Mouse (Mus musculus) forebrain, embryonic 14.5 days (tissue): ENCODE data around the gene 1700016H13Rik. TPM values are rescaled to one million over a fixed set of nuclear protein-coding genes. Genes with fewer than 3 reads are reported as not detected.

ENCODE experiments used
- ATAC-seq: fragments of 200-750 bp; cut with Nextera tagmentation; 2 replicates; pipeline ENCODE4 v1.8.0; 2017; ENCODE audit warnings: mild to moderate bottlenecking, moderate library complexity
- DNase-seq: peaks from one replicate; pipeline ENCODE4 v3.0.0-alpha.2; 2015; ENCODE audit warnings: low spot score
- H3K27ac ChIP-seq: fragments of 300-500 bp; sonication (generic); 2 replicates; pipeline ENCODE4 v1.5.1; 2014; ENCODE audit warnings: low read depth, mild to moderate bottlenecking, control low read depth, low read length, moderate library complexity
- H3K27me3 ChIP-seq: fragments of 300-500 bp; sonication (generic); replicated peaks from 2 replicates; pipeline ENCODE4 v1.6.1; 2014; ENCODE audit warnings: low read length, control low read depth, mixed read lengths; ENCODE audit not compliant: control insufficient read depth, insufficient read depth
- H3K36me3 ChIP-seq: fragments of 300-500 bp; sonication (generic); 2 replicates; pipeline ENCODE4 v1.6.1; 2014; ENCODE audit warnings: low read length, control low read depth; ENCODE audit not compliant: control insufficient read depth, insufficient read depth
- H3K4me1 ChIP-seq: fragments of 300-500 bp; sonication (generic); 2 replicates; pipeline ENCODE4 v1.6.1; 2014; ENCODE audit warnings: antibody characterized with exemption, low read length, control low read depth; ENCODE audit not compliant: control insufficient read depth, insufficient read depth
- H3K4me2 ChIP-seq: fragments of 300-500 bp; sonication (generic); 2 replicates; pipeline ENCODE4 v1.6.1; 2014; ENCODE audit warnings: mild to moderate bottlenecking, control low read depth, low read length
- H3K4me3 ChIP-seq: fragments of 300-500 bp; sonication (generic); 2 replicates; pipeline ENCODE4 v1.5.1; 2014; ENCODE audit warnings: low read depth, low read length, control low read depth
- H3K9ac ChIP-seq: fragments of 300-500 bp; sonication (generic); 2 replicates; pipeline ENCODE4 v1.6.1; 2014; ENCODE audit warnings: mild to moderate bottlenecking, low read length, control low read depth, moderate library complexity
- H3K9me3 ChIP-seq: fragments of 300-500 bp; sonication (generic); replicated peaks from 2 replicates; pipeline ENCODE4 v1.6.1; 2016; ENCODE audit warnings: low read length, control low read depth, mixed read lengths; ENCODE audit not compliant: control insufficient read depth
- WGBS: fragments of 180-500 bp; shearing (Covaris S2); extraction: QIAGEN DNeasy Blood & Tissue Kit; methylation state at CpG from one replicate; pipeline ENCODE4 v1.1.7; 2014; 5-methylcytosine and 5-hydroxymethylcytosine counted together
- polyA plus RNA-seq: library from polyadenylated mRNA; unstranded; fragments of >200 nt; fragmentation: Nextera tagmentation; extraction: Ambion mirVana; gene quantifications from 2 replicates; pipeline ENCODE4 v1.2.1, GENCODE M21; 2014

Gene 1700016H13Rik
- polyA plus RNA-seq, 1 experiment from 2014 or later = 0.38 TPM

DNA sequence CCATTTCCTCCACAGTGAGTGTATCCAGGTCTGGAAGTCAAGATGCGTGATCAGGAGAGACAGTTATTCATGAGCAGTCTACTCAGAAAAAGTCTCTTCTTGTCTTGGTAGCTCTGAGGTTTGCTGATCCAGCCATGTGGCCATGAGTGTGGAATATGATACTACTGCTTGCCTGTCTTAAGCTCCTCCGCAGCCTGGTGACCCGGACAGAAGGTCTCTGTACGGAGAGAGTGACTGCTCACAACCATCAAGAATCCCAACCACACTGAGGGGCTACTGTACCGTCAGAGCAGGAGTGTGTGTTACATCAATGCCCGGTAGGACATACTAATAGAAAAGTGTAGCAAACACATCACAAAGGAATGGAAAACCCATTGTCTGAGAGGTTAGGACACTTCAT lies 22.1 kb upstream of the 1700016H13Rik start:
- Histone ChIP-seq H3K4me3 (no peak overlapping the region), H3K27me3 (no peaks in the 10 kb centered on the region), H3K36me3 (no peaks in the 10 kb centered on the region), H3K27ac (no peak overlapping the region), H3K4me2 (no peak overlapping the region), H3K4me1 (no peaks in the 10 kb centered on the region), H3K9me3 (no peaks in the 10 kb centered on the region), H3K9ac (no peak overlapping the region)
- DNase-seq (no peak), ATAC-seq (no peak)
- 85% methylated on average over 6 of the region's 6 CpGs for WGBS

- no peaks in the 10 kb centered on the region for H3K36me3 ChIP-seq
- ATAC-seq = no peak
- WGBS = 94% methylated on average over 6 of the region's 6 CpGs
Observed at GRCm38 (mm10) chr5:103676289-103676881, 20.6 kb upstream of the 1700016H13Rik start.

DNA sequence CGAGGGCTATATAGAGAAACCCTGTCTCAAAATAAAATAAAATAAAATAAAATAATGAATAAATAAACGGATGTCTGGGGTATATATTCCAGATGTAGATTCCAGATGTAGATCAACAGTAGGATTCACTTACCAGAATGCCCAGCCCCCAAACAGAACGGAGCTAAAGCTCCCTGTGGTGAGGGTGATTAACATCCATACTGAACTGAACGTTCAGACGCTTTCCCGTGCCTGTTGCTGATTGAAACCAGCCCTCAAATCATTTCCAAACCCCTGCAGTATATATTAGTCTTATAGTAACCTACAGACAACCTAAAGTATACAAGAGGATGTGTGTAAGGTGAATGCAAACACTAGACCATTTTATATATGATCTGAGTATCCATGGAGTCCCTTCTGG lies 18.7 kb upstream of the 1700016H13Rik start:
- H3K27ac ChIP-seq = no peak overlapping the region
- 59% methylated on average over 6 of the region's 6 CpGs for WGBS
- no peak for ATAC-seq

More at GRCm38 (mm10) chr5:103676289-103676881, 20.6 kb upstream of the 1700016H13Rik start:
- Histone ChIP-seq H3K27me3 (no peaks in the 10 kb centered on the region), H3K9ac (no peak overlapping the region), H3K4me3 (no peak overlapping the region), H3K4me2 (no peak overlapping the region), H3K9me3 (no peaks in the 10 kb centered on the region), H3K27ac (no peak overlapping the region), H3K4me1 (no peaks in the 10 kb centered on the region)
- no peak for DNase-seq

GRCm38 (mm10) chr5:103673611-103674010 lies 17.8 kb upstream of the 1700016H13Rik start:
- Histone ChIP-seq H3K4me1 (no peaks in the 10 kb centered on the region), H3K4me3 (no peak overlapping the region), H3K36me3 (no peaks in the 10 kb centered on the region), H3K4me2 (no peak overlapping the region), H3K27me3 (no peaks in the 10 kb centered on the region), H3K9ac (no peak overlapping the region), H3K27ac (no peak overlapping the region), H3K9me3 (no peaks in the 10 kb centered on the region)
- WGBS = 78% methylated on average over 4 of the region's 4 CpGs
- no peak for DNase-seq
- ATAC-seq = no peak

More for the DNA sequence above, 18.7 kb upstream of the 1700016H13Rik start:
- Histone ChIP-seq H3K36me3 (no peaks in the 10 kb centered on the region), H3K4me3 (no peak overlapping the region), H3K4me1 (no peaks in the 10 kb centered on the region), H3K27me3 (no peaks in the 10 kb centered on the region), H3K9me3 (no peaks in the 10 kb centered on the region), H3K9ac (no peak overlapping the region), H3K4me2 (no peak overlapping the region)
- DNase-seq = no peak

DNA sequence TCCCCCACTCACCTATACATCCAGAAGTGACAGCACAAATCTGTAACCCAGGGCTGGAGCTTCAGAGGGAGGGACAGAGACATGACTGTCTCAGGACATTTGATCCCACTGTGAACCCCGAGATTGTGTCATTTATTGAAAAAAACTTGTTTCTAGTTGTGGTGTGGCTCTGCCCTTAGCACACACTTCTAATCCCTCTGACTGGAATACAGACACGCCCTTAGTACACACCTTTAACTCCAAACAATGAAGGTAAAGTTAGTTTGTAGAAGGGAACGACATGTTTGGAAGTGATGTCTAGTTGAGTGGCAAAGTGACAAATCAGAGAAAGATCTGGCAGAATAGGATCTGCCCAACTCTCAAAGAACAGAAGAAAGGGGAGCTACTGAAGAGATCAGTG lies 16.0 kb upstream of the 1700016H13Rik start:
- Histone ChIP-seq H3K4me1 (no peaks in the 10 kb centered on the region), H3K9me3 (no peaks in the 10 kb centered on the region), H3K36me3 (no peaks in the 10 kb centered on the region), H3K27ac (no peak overlapping the region), H3K4me2 (no peak overlapping the region), H3K9ac (no peak overlapping the region), H3K4me3 (no peak overlapping the region), H3K27me3 (no peaks in the 10 kb centered on the region)
- ATAC-seq (no peak), DNase-seq (no peak)
- WGBS = 58% methylated on average over 3 of the region's 3 CpGs

DNA sequence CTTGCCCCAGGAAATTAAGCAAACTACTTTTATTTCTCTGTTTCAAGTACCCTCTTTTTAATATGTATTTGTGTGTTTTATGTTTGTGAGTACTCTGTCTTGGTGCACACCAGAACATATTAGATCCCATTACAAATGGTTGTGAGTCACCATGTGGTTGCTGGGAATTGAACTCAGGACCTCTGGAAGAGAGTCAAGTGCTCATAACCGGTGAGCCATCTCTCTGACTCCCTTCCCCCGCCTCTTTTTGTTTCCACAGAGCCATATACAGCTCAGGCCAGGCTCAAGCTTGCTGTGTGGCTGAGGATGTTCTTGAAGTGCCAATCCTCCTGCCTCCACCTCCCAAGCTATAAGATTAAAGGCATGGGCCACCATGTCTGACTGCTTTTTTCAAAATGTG lies 10.1 kb upstream of the 1700016H13Rik start:
- Histone ChIP-seq H3K27ac (no peak overlapping the region), H3K4me3 (no peak overlapping the region), H3K4me1 (no peaks in the 10 kb centered on the region), H3K27me3 (no peaks in the 10 kb centered on the region), H3K36me3 (no peaks in the 10 kb centered on the region), H3K4me2 (no peak overlapping the region), H3K9me3 (no peaks in the 10 kb centered on the region), H3K9ac (no peak overlapping the region)
- WGBS = 68% methylated on average over 2 of the region's 2 CpGs
- ATAC-seq = no peak
- no peak for DNase-seq

- WGBS = 81% methylated on average over 9 of the region's 9 CpGs
- Histone ChIP-seq H3K9ac (no peak overlapping the region), H3K27me3 (no peaks in the 10 kb centered on the region), H3K27ac (no peak overlapping the region), H3K9me3 (no peaks in the 10 kb centered on the region), H3K4me1 (no peaks in the 10 kb centered on the region), H3K36me3 (no peaks in the 10 kb centered on the region), H3K4me2 (no peak overlapping the region), H3K4me3 (no peak overlapping the region)
- DNase-seq = no peak
- no peak for ATAC-seq
Observed at GRCm38 (mm10) chr5:103664932-103665331, 9.1 kb upstream of the 1700016H13Rik start.

DNA sequence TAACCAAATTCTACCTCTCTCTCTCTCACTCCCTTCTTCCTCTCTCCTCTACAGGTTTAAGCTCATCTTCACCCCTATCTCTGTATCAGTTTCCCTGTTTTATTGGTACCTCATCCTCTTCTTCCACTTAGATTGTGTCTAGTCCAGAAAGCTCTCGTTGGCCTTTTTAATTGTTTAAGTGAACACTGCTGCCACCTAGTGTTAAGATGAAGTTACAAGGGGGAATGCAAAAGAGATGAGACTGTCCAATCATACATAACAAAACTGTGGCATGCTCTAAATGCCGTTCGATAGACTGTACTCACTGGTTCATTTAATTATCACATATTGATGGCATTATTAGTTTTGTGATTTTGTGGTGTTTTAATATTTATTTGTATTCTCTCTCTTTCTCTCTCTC lies 3.8 kb upstream of the 1700016H13Rik start:
- Histone ChIP-seq H3K27me3 (no peaks in the 10 kb centered on the region), H3K36me3 (no peaks in the 10 kb centered on the region), H3K4me2 (no peak overlapping the region), H3K4me1 (peaks cover 6% of the 10 kb centered on the region; the same call in 1 of the 2 replicates), H3K27ac (no peak overlapping the region), H3K9ac (no peak overlapping the region), H3K9me3 (no peaks in the 10 kb centered on the region), H3K4me3 (no peak overlapping the region)
- 40% methylated on average over 3 of the region's 3 CpGs for WGBS
- DNase-seq (peak; percentile 89), ATAC-seq (no peak)

DNA sequence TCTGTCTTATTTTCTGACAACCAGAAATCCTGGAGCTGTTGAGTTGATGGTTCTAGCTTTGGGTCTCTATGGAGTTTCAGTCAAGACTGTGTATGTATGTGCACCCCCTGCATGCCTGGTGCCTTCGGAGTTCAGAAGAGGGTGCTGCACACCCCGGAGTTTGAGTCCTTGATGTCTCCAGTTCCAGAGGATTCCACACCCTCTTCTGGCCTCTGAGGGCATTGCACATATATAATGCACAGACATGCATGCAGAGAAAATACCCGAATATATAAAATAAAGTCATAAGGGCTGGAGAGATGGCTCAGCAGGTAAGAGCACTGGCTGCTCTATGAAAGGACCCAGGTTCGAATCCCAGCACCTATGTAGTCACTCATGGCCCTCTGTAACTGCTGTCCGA lies 3.1 kb upstream of the 1700016H13Rik start:
- 68% methylated on average over 5 of the region's 5 CpGs for WGBS
- Histone ChIP-seq H3K4me3 (no peak overlapping the region), H3K4me1 (peaks cover 6% of the 10 kb centered on the region; the same call in 1 of the 2 replicates), H3K9me3 (no peaks in the 10 kb centered on the region), H3K36me3 (no peaks in the 10 kb centered on the region), H3K4me2 (no peak overlapping the region), H3K9ac (no peak overlapping the region), H3K27ac (no peak overlapping the region), H3K27me3 (no peaks in the 10 kb centered on the region)
- ATAC-seq (no peak), DNase-seq (no peak)
